Mouse (Mus musculus) heart, adult 2 months (tissue): ENCODE results near the gene Cbx7. TPM values are rescaled to one million over a fixed set of nuclear protein-coding genes. Genes with fewer than 3 reads are reported as not detected.

Experiments used
- DNase-seq, 2 experiments: peaks; one replicate each; pipeline ENCODE4 v3.0.0; 2021
- H3K27ac ChIP-seq: fragments of 200-600 bp; 2 replicates; pipeline ENCODE4 v1.8.1; 2022
- H3K27me3 ChIP-seq: fragments of 200-500 bp; 2 replicates; pipeline ENCODE4 v1.6.1; 2012; ENCODE audit warnings: mild to moderate bottlenecking, low read length, inconsistent platforms, mixed read lengths; ENCODE audit not compliant: control insufficient read depth, insufficient read depth
- H3K36me3 ChIP-seq: fragments of 200-500 bp; 2 replicates; pipeline ENCODE4 v1.6.1; 2012; ENCODE audit warnings: low read length, inconsistent platforms; ENCODE audit not compliant: control insufficient read depth, insufficient read depth
- H3K4me1 ChIP-seq: fragments of 200-500 bp; 2 replicates; pipeline ENCODE4 v1.6.1; 2011; ENCODE audit warnings: low read length; ENCODE audit not compliant: control insufficient read depth, insufficient read depth
- H3K4me3 ChIP-seq: fragments of 200-600 bp; 2 replicates; pipeline ENCODE4 v1.8.1; 2022
- H3K79me2 ChIP-seq: fragments of 200-500 bp; replicated peaks from 2 replicates; pipeline ENCODE4 v1.6.1; 2012; ENCODE audit warnings: mild to moderate bottlenecking, inconsistent platforms, low read length, moderate library complexity, mixed read lengths; ENCODE audit not compliant: control insufficient read depth, insufficient read depth
- H3K9ac ChIP-seq: fragments of 200-500 bp; 2 replicates; pipeline ENCODE4 v1.6.1; 2012; ENCODE audit warnings: low read depth, mild to moderate bottlenecking, control low read depth, inconsistent platforms, low read length, mixed read lengths
- CTCF ChIP-seq: fragments of 200-600 bp; IDR thresholded peaks from 2 replicates; pipeline ENCODE4 v1.8.1; 2022; ENCODE audit warnings: antibody characterized with exemption, mild to moderate bottlenecking, moderate library complexity
- EP300 ChIP-seq: fragments of 200-500 bp; IDR thresholded peaks from 2 replicates; pipeline ENCODE4 v1.6.1; 2011; ENCODE audit warnings: low read depth, low read length, control low read depth; ENCODE audit not compliant: insufficient read depth
- POLR2A ChIP-seq: fragments of 200-500 bp; IDR thresholded peaks from 2 replicates; pipeline ENCODE4 v1.6.1; 2011; ENCODE audit warnings: mild to moderate bottlenecking, low read depth, low read length, control low read depth; ENCODE audit not compliant: insufficient read depth
- WGBS: fragments of 180-500 bp; shearing (Covaris S2); methylation state at CpG from one replicate; pipeline ENCODE4 v1.1.7; 2018; 5-methylcytosine and 5-hydroxymethylcytosine counted together
- intact Hi-C: fragments of 180-260 bp; cut with DNase I; formaldehyde crosslinking; loops from one replicate; pipeline ENCODE4 v1.15.1; 2025
- polyA plus RNA-seq: library from polyadenylated mRNA; depleted of rRNA; stranded (reverse); fragments of >200 nt; gene quantifications from 2 replicates; pipeline ENCODE4 v1.2.3, GENCODE M21; 2012
- total RNA-seq, 2 experiments: library from RNA; stranded (reverse); gene quantifications; 2 replicates each; pipeline ENCODE4 v1.2.3; 2021

Cbx7 gene
- total and polyA plus RNA-seq, 3 experiments: 18.9 to 21.7 (median 21.4) TPM

GRCm38 (mm10) chr15:79997988-79998387 is 27.1 kb upstream of the Cbx7 start:
- no peak overlapping the region for H3K4me3 ChIP-seq
- H3K79me2 ChIP-seq: no peaks in the 10 kb centered on the region
- no peak overlapping the region for H3K27ac ChIP-seq
- H3K9ac ChIP-seq: no peak overlapping the region
- peaks cover 10% of the 10 kb centered on the region for H3K4me1 ChIP-seq
- TF ChIP-seq POLR2A (no peak), CTCF (no peak), EP300 (no peak)
- H3K36me3 ChIP-seq: peaks cover 13% of the 10 kb centered on the region
- no peak for DNase-seq
- intact Hi-C loops: no loop called here
- H3K27me3 ChIP-seq: no peaks in the 10 kb centered on the region
- 37% methylated on average over 3 of the region's 3 CpGs for WGBS

GRCm38 (mm10) chr15:79996781-79997180 is 25.9 kb upstream of the Cbx7 start:
- Histone ChIP-seq H3K27ac (no peak overlapping the region), H3K4me1 (peaks cover 8% of the 10 kb centered on the region), H3K9ac (no peak overlapping the region), H3K27me3 (no peaks in the 10 kb centered on the region), H3K79me2 (no peaks in the 10 kb centered on the region), H3K4me3 (no peak overlapping the region), H3K36me3 (peaks cover 10% of the 10 kb centered on the region)
- intact Hi-C loops: no loop called here
- 93% methylated on average over 11 of the region's 11 CpGs for WGBS
- TF ChIP-seq CTCF (no peak), POLR2A (no peak), EP300 (no peak)
- no peak for DNase-seq

- no peak for DNase-seq
- TF ChIP-seq EP300: no peak
- no peak for TF ChIP-seq POLR2A
- TF ChIP-seq CTCF: no peak
- intact Hi-C loops: no loop called here
- no peak overlapping the region for H3K27ac ChIP-seq
- peaks cover 6% of the 10 kb centered on the region; the same call in 1 of the 2 replicates for H3K36me3 ChIP-seq
- no peaks in the 10 kb centered on the region for H3K27me3 ChIP-seq
- WGBS: 89% methylated on average over 7 of the region's 7 CpGs
- H3K4me3 ChIP-seq: no peak overlapping the region
- peaks cover 3% of the 10 kb centered on the region for H3K4me1 ChIP-seq
- no peak overlapping the region for H3K9ac ChIP-seq
- H3K79me2 ChIP-seq: no peaks in the 10 kb centered on the region
These were observed 24.6 kb upstream of the Cbx7 start for GRCm38 (mm10) chr15:79995552-79995951.

- H3K27ac ChIP-seq: no peak overlapping the region
- DNase-seq: no peak
- 60% methylated on average over 4 of the region's 4 CpGs for WGBS
- H3K79me2 ChIP-seq: no peaks in the 10 kb centered on the region
- intact Hi-C loops: no loop called here
- no peaks in the 10 kb centered on the region for H3K27me3 ChIP-seq
- H3K4me1 ChIP-seq: no peaks in the 10 kb centered on the region
- no peak overlapping the region for H3K9ac ChIP-seq
- 0 out of 2 replicates have a peak, but pooled peaks cover 2% of the 10 kb centered on the region for H3K36me3 ChIP-seq
- no peak overlapping the region for H3K4me3 ChIP-seq
- TF ChIP-seq CTCF (no peak), EP300 (no peak), POLR2A (no peak)
These were observed 23.6 kb upstream of the Cbx7 start for GRCm38 (mm10) chr15:79994566-79994965.

GRCm38 (mm10) chr15:79986182-79986581 is 15.3 kb upstream of the Cbx7 start:
- H3K4me1 ChIP-seq: no peaks in the 10 kb centered on the region
- H3K9ac ChIP-seq: no peak overlapping the region
- intact Hi-C loops: no loop called here
- no peak overlapping the region for H3K27ac ChIP-seq
- H3K79me2 ChIP-seq: no peaks in the 10 kb centered on the region
- H3K27me3 ChIP-seq: no peaks in the 10 kb centered on the region
- DNase-seq: no peak
- WGBS: 80% methylated on average over 8 of the region's 8 CpGs
- H3K36me3 ChIP-seq: no peaks in the 10 kb centered on the region
- TF ChIP-seq POLR2A (no peak), CTCF (no peak), EP300 (no peak)
- no peak overlapping the region for H3K4me3 ChIP-seq

GRCm38 (mm10) chr15:79985471-79985870 is 14.6 kb upstream of the Cbx7 start:
- intact Hi-C loops: no loop called here

More at GRCm38 (mm10) chr15:79985471-79985870, 14.6 kb upstream of the Cbx7 start:
- H3K36me3 ChIP-seq: no peaks in the 10 kb centered on the region
- no peak for DNase-seq
- no peaks in the 10 kb centered on the region for H3K79me2 ChIP-seq
- no peak overlapping the region for H3K4me3 ChIP-seq
- H3K9ac ChIP-seq: no peak overlapping the region
- TF ChIP-seq CTCF (no peak), EP300 (no peak), POLR2A (no peak)
- H3K27me3 ChIP-seq: no peaks in the 10 kb centered on the region
- WGBS: 38% methylated on average over 11 of the region's 11 CpGs
- no peak overlapping the region for H3K27ac ChIP-seq
- H3K4me1 ChIP-seq: no peaks in the 10 kb centered on the region
